Mouse (Mus musculus): ENCODE data around the gene Vmn1r212. TPM values are rescaled to one million over a fixed set of nuclear protein-coding genes. Genes with fewer than 3 reads are reported as not detected.
"Not testable (repeated sequence)": the region's sequence is repeated elsewhere in the genome, so short reads cannot be mapped to it uniquely, and the experiment has no call there.

Gene Vmn1r212
- polyA plus RNA-seq (2015; fragmentation: Nextera tagmentation; extraction: Ambion mirVana), result not detected in 2 replicates

GRCm38 (mm10) chr13:22884105-22884504, at the start of gene Vmn1r212:
Gene Vmn1r212 (minus strand): TSS chr13:22884205.
- no peak within 1 kb of the TSS for H3K27ac ChIP-seq
- H3K27me3 ChIP-seq (replicated peaks), result no peaks in the 10 kb centered on the region
- no peaks in the 10 kb centered on the region for H3K9me3 ChIP-seq
- ATAC-seq, result no peak
- no peaks in the 10 kb centered on the region for H3K4me1 ChIP-seq (replicated peaks)
- no peaks in the 10 kb centered on the region for H3K36me3 ChIP-seq
- H3K4me3 ChIP-seq (replicated peaks), result no peak within 1 kb of the TSS
- H3K4me2 ChIP-seq (replicated peaks), result no peak within 1 kb of the TSS
- H3K9ac ChIP-seq, result no peak within 1 kb of the TSS
- WGBS, result 81% methylated on average over 4 of the region's 4 CpGs

- Histone ChIP-seq H3K36me3 (no peaks in the 10 kb centered on the region), H3K27ac (no peak overlapping the region), H3K4me3 (replicated peaks) (no peak overlapping the region), H3K27me3 (replicated peaks) (no peaks in the 10 kb centered on the region), H3K9me3 (no peaks in the 10 kb centered on the region), H3K9ac (no peak overlapping the region), H3K4me2 (replicated peaks) (no peak overlapping the region), H3K4me1 (replicated peaks) (no peaks in the 10 kb centered on the region)
- 78% methylated on average over 1 of the region's 1 CpGs for WGBS
- no peak for ATAC-seq
Observed at GRCm38 (mm10) chr13:22879257-22879656, 4.7 kb downstream of the Vmn1r212 start.

- no peak for ATAC-seq
- 74% methylated on average over 1 of the region's 1 CpGs for WGBS
- no peak within 1 kb of the TSS for H3K4me3 ChIP-seq (replicated peaks)
- no peak within 1 kb of the TSS for H3K27ac ChIP-seq
- H3K36me3 ChIP-seq, result no peaks in the 10 kb centered on the region
- no peak within 1 kb of the TSS for H3K9ac ChIP-seq
- H3K27me3 ChIP-seq (replicated peaks), result no peaks in the 10 kb centered on the region
- H3K4me1 ChIP-seq (replicated peaks), result no peaks in the 10 kb centered on the region
- no peak within 1 kb of the TSS for H3K4me2 ChIP-seq (replicated peaks)
- no peaks in the 10 kb centered on the region for H3K9me3 ChIP-seq
Observed at GRCm38 (mm10) chr13:22857461-22857860, 26.5 kb downstream of the Vmn1r212 start, which contains the start of gene Vmn1r211. Gene Vmn1r211 (minus strand): TSS chr13:22857561.

- Histone ChIP-seq H3K27ac (no peak overlapping the region), H3K9me3 (no peaks in the 10 kb centered on the region), H3K36me3 (no peaks in the 10 kb centered on the region), H3K4me1 (replicated peaks) (no peaks in the 10 kb centered on the region), H3K9ac (no peak overlapping the region), H3K27me3 (replicated peaks) (no peaks in the 10 kb centered on the region), H3K4me3 (replicated peaks) (no peak overlapping the region), H3K4me2 (replicated peaks) (no peak overlapping the region)
- no peak for ATAC-seq
- WGBS, result 75% methylated on average over 4 of the region's 4 CpGs
Observed at GRCm38 (mm10) chr13:22854760-22855159, 29.2 kb downstream of the Vmn1r212 start.

GRCm38 (mm10) chr13:22846798-22847197, 37.2 kb downstream of the Vmn1r212 start:
- Histone ChIP-seq H3K27me3 (replicated peaks) (no peaks in the 10 kb centered on the region), H3K4me3 (replicated peaks) (no peak overlapping the region), H3K4me2 (replicated peaks) (no peak overlapping the region), H3K9me3 (no peaks in the 10 kb centered on the region), H3K9ac (no peak overlapping the region), H3K27ac (no peak overlapping the region), H3K36me3 (no peaks in the 10 kb centered on the region), H3K4me1 (replicated peaks) (no peaks in the 10 kb centered on the region)
- 63% methylated on average over 1 of the region's 1 CpGs for WGBS
- ATAC-seq, result no peak

- not testable (repeated sequence) for H3K4me1 ChIP-seq (replicated peaks); H3K4me2 ChIP-seq (replicated peaks); H3K36me3 ChIP-seq; H3K9ac ChIP-seq; H3K9me3 ChIP-seq; ATAC-seq; H3K4me3 ChIP-seq (replicated peaks); H3K27ac ChIP-seq; H3K27me3 ChIP-seq (replicated peaks)
- WGBS, result 73% methylated on average over 3 of the region's 3 CpGs
Observed at GRCm38 (mm10) chr13:22844304-22844703, 39.7 kb downstream of the Vmn1r212 start.

Other genes starting within 250 kb of the Vmn1r212 start
- gene Vmn1r207-ps, start 154.6 kb downstream of the Vmn1r212 start, polyA plus RNA-seq (2015; fragmentation: Nextera tagmentation; extraction: Ambion mirVana), result not detected in 2 replicates
- gene Vmn1r208, start 106.8 kb downstream of the Vmn1r212 start, polyA plus RNA-seq (2015; fragmentation: Nextera tagmentation; extraction: Ambion mirVana), result not detected in 2 replicates
- gene Vmn1r209, start 74.5 kb downstream of the Vmn1r212 start, polyA plus RNA-seq (2015; fragmentation: Nextera tagmentation; extraction: Ambion mirVana), result not detected in 2 replicates
- gene Vmn1r210, start 52.9 kb downstream of the Vmn1r212 start, polyA plus RNA-seq (2015; fragmentation: Nextera tagmentation; extraction: Ambion mirVana), result not detected in 2 replicates
- not detected in 2 replicates for gene Vmn1r211, start 26.6 kb downstream of the Vmn1r212 start, polyA plus RNA-seq (2015; fragmentation: Nextera tagmentation; extraction: Ambion mirVana)
- gene Vmn1r213, start 123.5 kb upstream of the Vmn1r212 start, polyA plus RNA-seq (2015; fragmentation: Nextera tagmentation; extraction: Ambion mirVana), result not detected in 2 replicates
- not detected in 2 replicates for gene Vmn1r214, start 146.2 kb upstream of the Vmn1r212 start, polyA plus RNA-seq (2015; fragmentation: Nextera tagmentation; extraction: Ambion mirVana)
- not detected in 2 replicates for gene Vmn1r215, start 183.8 kb upstream of the Vmn1r212 start, polyA plus RNA-seq (2015; fragmentation: Nextera tagmentation; extraction: Ambion mirVana)
- gene Vmn1r217, start 234.0 kb upstream of the Vmn1r212 start, polyA plus RNA-seq (2015; fragmentation: Nextera tagmentation; extraction: Ambion mirVana), result not detected in 2 replicates
- not detected in 2 replicates for gene Vmn1r218, start 248.9 kb upstream of the Vmn1r212 start, polyA plus RNA-seq (2015; fragmentation: Nextera tagmentation; extraction: Ambion mirVana)

Measured in intestine, embryonic 15.5 days (tissue).